Mouse (Mus musculus): ENCODE data around the gene Klhdc7b. TPM values are rescaled to one million over a fixed set of nuclear protein-coding genes. Genes with fewer than 3 reads are reported as not detected.

Klhdc7b gene
- polyA plus RNA-seq (2014; fragmentation: Nextera tagmentation; extraction: Ambion mirVana): 0.07 TPM in 1 of 2 replicates, not detected in the other

GRCm38 (mm10) chr15:89384617-89385016, at the start of gene Klhdc7b:
TSS of gene Klhdc7b (plus strand) at chr15:89384917.
- DNase-seq (ENCODE audit: low spot score): no peak
- ATAC-seq (ENCODE audit: low FRiP score): no peak
- WGBS: 91% methylated on average over 7 of the region's 7 CpGs

GRCm38 (mm10) chr15:89336422-89336821, 48.3 kb upstream of the Klhdc7b start:
- no peak overlapping the region for H3K9ac ChIP-seq
- DNase-seq (ENCODE audit: low spot score): no peak
- no peak overlapping the region for H3K4me3 ChIP-seq (replicated peaks; ENCODE audit: low read length)
- 88% methylated on average over 14 of the region's 14 CpGs for WGBS
- H3K27ac ChIP-seq: no peak overlapping the region
- no peak for ATAC-seq (ENCODE audit: low FRiP score)
- no peaks in the 10 kb centered on the region for H3K27me3 ChIP-seq (ENCODE audit: control insufficient read depth, insufficient read depth, low read length)
- no peak overlapping the region for H3K4me2 ChIP-seq (replicated peaks)
- no peaks in the 10 kb centered on the region for H3K36me3 ChIP-seq (replicated peaks; ENCODE audit: control insufficient read depth, insufficient read depth)
- no peaks in the 10 kb centered on the region for H3K9me3 ChIP-seq (ENCODE audit: control insufficient read depth, low read length)
- no peaks in the 10 kb centered on the region for H3K4me1 ChIP-seq (replicated peaks; ENCODE audit: control insufficient read depth, insufficient read depth, low read length)

More at GRCm38 (mm10) chr15:89384617-89385016, at the start of gene Klhdc7b:
- H3K9ac ChIP-seq: no peak within 1 kb of the TSS
- peaks cover 16% of the 10 kb centered on the region for H3K27me3 ChIP-seq (ENCODE audit: control insufficient read depth, insufficient read depth, low read length)
- H3K4me2 ChIP-seq (replicated peaks): no peak within 1 kb of the TSS
- no peaks in the 10 kb centered on the region for H3K36me3 ChIP-seq (replicated peaks; ENCODE audit: control insufficient read depth, insufficient read depth)
- H3K4me1 ChIP-seq (replicated peaks; ENCODE audit: control insufficient read depth, insufficient read depth, low read length): no peaks in the 10 kb centered on the region
- no peak within 1 kb of the TSS for H3K4me3 ChIP-seq (replicated peaks; ENCODE audit: low read length)
- H3K9me3 ChIP-seq (ENCODE audit: control insufficient read depth, low read length): no peaks in the 10 kb centered on the region
- no peak within 1 kb of the TSS for H3K27ac ChIP-seq

- Histone ChIP-seq H3K4me1 (replicated peaks; ENCODE audit: control insufficient read depth, insufficient read depth, low read length) (no peaks in the 10 kb centered on the region), H3K4me3 (replicated peaks; ENCODE audit: low read length) (no peak overlapping the region), H3K9me3 (ENCODE audit: control insufficient read depth, low read length) (no peaks in the 10 kb centered on the region), H3K36me3 (replicated peaks; ENCODE audit: control insufficient read depth, insufficient read depth) (no peaks in the 10 kb centered on the region), H3K27ac (no peak overlapping the region), H3K9ac (no peak overlapping the region), H3K27me3 (ENCODE audit: control insufficient read depth, insufficient read depth, low read length) (no peaks in the 10 kb centered on the region), H3K4me2 (replicated peaks) (no peak overlapping the region)
- ATAC-seq (ENCODE audit: low FRiP score) (no peak), DNase-seq (ENCODE audit: low spot score) (no peak)
- 85% methylated on average over 2 of the region's 2 CpGs for WGBS
These were observed 45.0 kb upstream of the Klhdc7b start for GRCm38 (mm10) chr15:89339696-89340095.

- 84% methylated on average over 3 of the region's 3 CpGs for WGBS
- Histone ChIP-seq H3K9me3 (ENCODE audit: control insufficient read depth, low read length) (no peaks in the 10 kb centered on the region), H3K27ac (no peak overlapping the region), H3K4me1 (replicated peaks; ENCODE audit: control insufficient read depth, insufficient read depth, low read length) (no peaks in the 10 kb centered on the region), H3K4me2 (replicated peaks) (no peak overlapping the region), H3K36me3 (replicated peaks; ENCODE audit: control insufficient read depth, insufficient read depth) (no peaks in the 10 kb centered on the region), H3K27me3 (ENCODE audit: control insufficient read depth, insufficient read depth, low read length) (no peaks in the 10 kb centered on the region), H3K4me3 (replicated peaks; ENCODE audit: low read length) (no peak overlapping the region), H3K9ac (no peak overlapping the region)
- ATAC-seq (ENCODE audit: low FRiP score) (no peak), DNase-seq (ENCODE audit: low spot score) (no peak)
These were observed 44.6 kb upstream of the Klhdc7b start for GRCm38 (mm10) chr15:89340136-89340535.

GRCm38 (mm10) chr15:89341678-89342077, 43.0 kb upstream of the Klhdc7b start:
- no peak for DNase-seq (ENCODE audit: low spot score)
- H3K27me3 ChIP-seq (ENCODE audit: control insufficient read depth, insufficient read depth, low read length): no peaks in the 10 kb centered on the region
- no peak overlapping the region for H3K27ac ChIP-seq
- no peak for ATAC-seq (ENCODE audit: low FRiP score)
- no peaks in the 10 kb centered on the region for H3K4me1 ChIP-seq (replicated peaks; ENCODE audit: control insufficient read depth, insufficient read depth, low read length)
- no peak overlapping the region for H3K4me2 ChIP-seq (replicated peaks)
- no peaks in the 10 kb centered on the region for H3K9me3 ChIP-seq (ENCODE audit: control insufficient read depth, low read length)
- H3K36me3 ChIP-seq (replicated peaks; ENCODE audit: control insufficient read depth, insufficient read depth): no peaks in the 10 kb centered on the region
- WGBS: 25% methylated on average over 1 of the region's 1 CpGs
- H3K9ac ChIP-seq: no peak overlapping the region
- H3K4me3 ChIP-seq (replicated peaks; ENCODE audit: low read length): no peak overlapping the region

GRCm38 (mm10) chr15:89343325-89343724, 41.4 kb upstream of the Klhdc7b start:
- no peaks in the 10 kb centered on the region for H3K4me1 ChIP-seq (replicated peaks; ENCODE audit: control insufficient read depth, insufficient read depth, low read length)
- H3K27me3 ChIP-seq (ENCODE audit: control insufficient read depth, insufficient read depth, low read length): no peaks in the 10 kb centered on the region
- WGBS: 92% methylated on average over 3 of the region's 3 CpGs
- H3K27ac ChIP-seq: no peak overlapping the region
- H3K4me3 ChIP-seq (replicated peaks; ENCODE audit: low read length): no peak overlapping the region
- ATAC-seq (ENCODE audit: low FRiP score) (no peak), DNase-seq (ENCODE audit: low spot score) (no peak)
- H3K4me2 ChIP-seq (replicated peaks): no peak overlapping the region
- no peak overlapping the region for H3K9ac ChIP-seq
- H3K9me3 ChIP-seq (ENCODE audit: control insufficient read depth, low read length): no peaks in the 10 kb centered on the region
- H3K36me3 ChIP-seq (replicated peaks; ENCODE audit: control insufficient read depth, insufficient read depth): no peaks in the 10 kb centered on the region

- Histone ChIP-seq H3K9ac (no peak overlapping the region), H3K27me3 (ENCODE audit: control insufficient read depth, insufficient read depth, low read length) (no peaks in the 10 kb centered on the region), H3K9me3 (ENCODE audit: control insufficient read depth, low read length) (no peaks in the 10 kb centered on the region), H3K4me3 (replicated peaks; ENCODE audit: low read length) (no peak overlapping the region), H3K4me1 (replicated peaks; ENCODE audit: control insufficient read depth, insufficient read depth, low read length) (peaks cover 8% of the 10 kb centered on the region), H3K27ac (no peak overlapping the region), H3K36me3 (replicated peaks; ENCODE audit: control insufficient read depth, insufficient read depth) (peaks cover 38% of the 10 kb centered on the region), H3K4me2 (replicated peaks) (no peak overlapping the region)
- no peak for ATAC-seq (ENCODE audit: low FRiP score)
- WGBS: 95% methylated on average over 5 of the region's 5 CpGs
- DNase-seq (ENCODE audit: low spot score): no peak
These were observed 34.3 kb upstream of the Klhdc7b start for GRCm38 (mm10) chr15:89350447-89350846.

- no peak overlapping the region for H3K27ac ChIP-seq
These were observed 33.4 kb upstream of the Klhdc7b start for GRCm38 (mm10) chr15:89351302-89351701.

GRCm38 (mm10) chr15:89352054-89352453, 32.7 kb upstream of the Klhdc7b start:
- ATAC-seq (ENCODE audit: low FRiP score): no peak
- no peak overlapping the region for H3K4me3 ChIP-seq (replicated peaks; ENCODE audit: low read length)
- H3K27me3 ChIP-seq (ENCODE audit: control insufficient read depth, insufficient read depth, low read length): no peaks in the 10 kb centered on the region
- H3K9me3 ChIP-seq (ENCODE audit: control insufficient read depth, low read length): no peaks in the 10 kb centered on the region
- DNase-seq (ENCODE audit: low spot score): no peak
- H3K4me2 ChIP-seq (replicated peaks): no peak overlapping the region
- H3K4me1 ChIP-seq (replicated peaks; ENCODE audit: control insufficient read depth, insufficient read depth, low read length): peaks cover 16% of the 10 kb centered on the region
- 98% methylated on average over 14 of the region's 14 CpGs for whole genome bisulfite sequencing
- no peak overlapping the region for H3K27ac ChIP-seq
- peaks cover 38% of the 10 kb centered on the region for H3K36me3 ChIP-seq (replicated peaks; ENCODE audit: control insufficient read depth, insufficient read depth)
- H3K9ac ChIP-seq: no peak overlapping the region

More at GRCm38 (mm10) chr15:89351302-89351701, 33.4 kb upstream of the Klhdc7b start:
- peaks cover 8% of the 10 kb centered on the region for H3K4me1 ChIP-seq (replicated peaks; ENCODE audit: control insufficient read depth, insufficient read depth, low read length)
- 90% methylated on average over 15 of the region's 15 CpGs for WGBS
- H3K36me3 ChIP-seq (replicated peaks; ENCODE audit: control insufficient read depth, insufficient read depth): peaks cover 38% of the 10 kb centered on the region
- no peak overlapping the region for H3K4me2 ChIP-seq (replicated peaks)
- H3K27me3 ChIP-seq (ENCODE audit: control insufficient read depth, insufficient read depth, low read length): no peaks in the 10 kb centered on the region
- no peak overlapping the region for H3K9ac ChIP-seq
- ATAC-seq (ENCODE audit: low FRiP score) (no peak), DNase-seq (ENCODE audit: low spot score) (no peak)
- H3K9me3 ChIP-seq (ENCODE audit: control insufficient read depth, low read length): no peaks in the 10 kb centered on the region
- H3K4me3 ChIP-seq (replicated peaks; ENCODE audit: low read length): no peak overlapping the region

- no peak overlapping the region for H3K4me3 ChIP-seq (replicated peaks; ENCODE audit: low read length)
- no peak overlapping the region for H3K27ac ChIP-seq
- no peak for ATAC-seq (ENCODE audit: low FRiP score)
- H3K36me3 ChIP-seq (replicated peaks; ENCODE audit: control insufficient read depth, insufficient read depth): peaks cover 38% of the 10 kb centered on the region
- H3K9ac ChIP-seq: no peak overlapping the region
- peaks cover 19% of the 10 kb centered on the region for H3K4me1 ChIP-seq (replicated peaks; ENCODE audit: control insufficient read depth, insufficient read depth, low read length)
- WGBS: 97% methylated on average over 12 of the region's 12 CpGs
- H3K9me3 ChIP-seq (ENCODE audit: control insufficient read depth, low read length): no peaks in the 10 kb centered on the region
- DNase-seq (ENCODE audit: low spot score): no peak
- no peaks in the 10 kb centered on the region for H3K27me3 ChIP-seq (ENCODE audit: control insufficient read depth, insufficient read depth, low read length)
- no peak overlapping the region for H3K4me2 ChIP-seq (replicated peaks)
These were observed 31.9 kb upstream of the Klhdc7b start for GRCm38 (mm10) chr15:89352795-89353194.
